24 mouse cellular contexts compared by ENCODE assay signal in genomic region chr9:30285324-30285599, GRCm38 (mm10).
DNase-seq lines count a peak whose midpoint lies in the region; ATAC-seq lines count a peak whose summit lies in the region.
"Had no signal": no experiment of that assay in that cellular context is flagged by ENCODE, and none has a peak within 500 bp of the region (broad histone marks: within the 10 kb centered on the region; RNA-seq: fewer than 3 reads in every experiment).

No protein-coding gene starts in this region.

- H3K27me3 ChIP-seq in hindbrain, embryonic 11.5 days (ENCODE audit: control insufficient read depth, insufficient read depth, low read length) = no peaks in the 10 kb centered on the region
- H3K27me3 ChIP-seq in hindbrain, embryonic 16.5 days (replicated peaks; ENCODE audit: control insufficient read depth, insufficient read depth, low read length) = no peaks in the 10 kb centered on the region
- H3K27me3 ChIP-seq in forebrain, embryonic 13.5 days = no peaks in the 10 kb centered on the region
- H3K27me3 ChIP-seq in hindbrain, embryonic 13.5 days = no peaks in the 10 kb centered on the region
- no peaks in the 10 kb centered on the region for H3K27me3 ChIP-seq in neural tube, embryonic 14.5 days (ENCODE audit: control insufficient read depth, insufficient read depth, low read length)
- H3K27me3 ChIP-seq: heart, embryonic 13.5 days; liver, embryonic 12.5 days had no signal

- 28% methylated on average over 2 of the region's 2 CpGs for WGBS in hindbrain, embryonic 11.5 days
- WGBS in hindbrain, embryonic 16.5 days = 20% methylated on average over 2 of the region's 2 CpGs
- WGBS in forebrain, embryonic 13.5 days = 24% methylated on average over 2 of the region's 2 CpGs
- WGBS in hindbrain, embryonic 13.5 days = 32% methylated on average over 2 of the region's 2 CpGs
- WGBS in neural tube, embryonic 14.5 days = 17% methylated on average over 2 of the region's 2 CpGs

- no peak for ATAC-seq in hindbrain, embryonic 11.5 days (ENCODE audit: low FRiP score)
- no peak for ATAC-seq in hindbrain, embryonic 16.5 days
- ATAC-seq in forebrain, embryonic 13.5 days = peak; percentile 13; the same call in 1 of the 2 replicates
- 0 out of 2 replicates have a peak, but pooled peaks have one; percentile 18 for ATAC-seq in hindbrain, embryonic 13.5 days (ENCODE audit: low FRiP score)
- no peak for ATAC-seq in neural tube, embryonic 14.5 days (ENCODE audit: low read depth)
- ATAC-seq: intestine, postnatal 0 days; liver, embryonic 12.5 days; Patski had no signal

- no peaks in the 10 kb centered on the region for H3K9me3 ChIP-seq in hindbrain, embryonic 11.5 days (ENCODE audit: control insufficient read depth, low read length)
- no peaks in the 10 kb centered on the region for H3K9me3 ChIP-seq in hindbrain, embryonic 16.5 days (ENCODE audit: control insufficient read depth, low read length)
- no peaks in the 10 kb centered on the region for H3K9me3 ChIP-seq in forebrain, embryonic 13.5 days (replicated peaks)
- H3K9me3 ChIP-seq in hindbrain, embryonic 13.5 days = no peaks in the 10 kb centered on the region
- no peaks in the 10 kb centered on the region for H3K9me3 ChIP-seq in neural tube, embryonic 14.5 days (ENCODE audit: control insufficient read depth, low read length)
- H3K9me3 ChIP-seq: heart, embryonic 13.5 days; limb, embryonic 13.5 days; liver, embryonic 12.5 days had no signal

- H3K4me3 ChIP-seq in hindbrain, embryonic 11.5 days (ENCODE audit: low read depth, low read length) = no peak overlapping the region
- no peak overlapping the region for H3K4me3 ChIP-seq in hindbrain, embryonic 16.5 days (ENCODE audit: low read length)
- no peak overlapping the region for H3K4me3 ChIP-seq in forebrain, embryonic 13.5 days
- no peak overlapping the region for H3K4me3 ChIP-seq in hindbrain, embryonic 13.5 days
- H3K4me3 ChIP-seq in neural tube, embryonic 14.5 days (ENCODE audit: low read depth, low read length) = no peak overlapping the region
- H3K4me3 ChIP-seq: heart, adult 2 months; heart, embryonic 13.5 days; limb, embryonic 13.5 days; liver, embryonic 12.5 days had no signal

- H3K27ac ChIP-seq in hindbrain, embryonic 11.5 days (ENCODE audit: low read depth, low read length) = no peak overlapping the region
- H3K27ac ChIP-seq in hindbrain, embryonic 16.5 days (ENCODE audit: low read depth, low read length) = no peak overlapping the region
- peak overlapping the region; percentile 52; the same call in 1 of the 2 replicates for H3K27ac ChIP-seq in forebrain, embryonic 13.5 days
- H3K27ac ChIP-seq in hindbrain, embryonic 13.5 days = 0 out of 2 replicates have a peak overlapping the region, but pooled peaks have one; percentile 56
- H3K27ac ChIP-seq in neural tube, embryonic 14.5 days (ENCODE audit: low read depth, low read length) = peak overlapping the region; percentile 53; the same call in 1 of the 2 replicates
- H3K27ac ChIP-seq: heart, adult 2 months; heart, embryonic 13.5 days; limb, embryonic 13.5 days; liver, embryonic 12.5 days had no signal

- no peak overlapping the region for H3K9ac ChIP-seq in hindbrain, embryonic 11.5 days (ENCODE audit: low read depth, low read length)
- H3K9ac ChIP-seq in hindbrain, embryonic 16.5 days (ENCODE audit: low read depth, low read length) = no peak overlapping the region
- no peak overlapping the region for H3K9ac ChIP-seq in forebrain, embryonic 13.5 days
- no peak overlapping the region for H3K9ac ChIP-seq in hindbrain, embryonic 13.5 days
- H3K9ac ChIP-seq in neural tube, embryonic 14.5 days (replicated peaks; ENCODE audit: low read depth, low read length) = no peak overlapping the region
- H3K9ac ChIP-seq: heart, embryonic 13.5 days; limb, embryonic 13.5 days; liver, embryonic 12.5 days had no signal

- H3K4me1 ChIP-seq in hindbrain, embryonic 11.5 days (replicated peaks; ENCODE audit: control insufficient read depth, insufficient read depth, low read length) = peaks cover 2% of the 10 kb centered on the region
- H3K4me1 ChIP-seq in hindbrain, embryonic 16.5 days (ENCODE audit: control insufficient read depth, insufficient read depth, low read depth, low read length) = peaks cover 13% of the 10 kb centered on the region
- H3K4me1 ChIP-seq in forebrain, embryonic 13.5 days = peaks cover 25% of the 10 kb centered on the region
- H3K4me1 ChIP-seq in hindbrain, embryonic 13.5 days (replicated peaks) = peaks cover 23% of the 10 kb centered on the region
- peaks cover 13% of the 10 kb centered on the region for H3K4me1 ChIP-seq in neural tube, embryonic 14.5 days (ENCODE audit: control insufficient read depth, insufficient read depth, low read length)
- H3K4me1 ChIP-seq: liver, embryonic 12.5 days had no signal

- H3K36me3 ChIP-seq in hindbrain, embryonic 11.5 days (ENCODE audit: control insufficient read depth, insufficient read depth, low read length) = no peaks in the 10 kb centered on the region
- H3K36me3 ChIP-seq in hindbrain, embryonic 16.5 days (ENCODE audit: control insufficient read depth, insufficient read depth, low read length) = no peaks in the 10 kb centered on the region
- no peaks in the 10 kb centered on the region for H3K36me3 ChIP-seq in forebrain, embryonic 13.5 days (ENCODE audit: poor library complexity, severe bottlenecking)
- H3K36me3 ChIP-seq in hindbrain, embryonic 13.5 days = no peaks in the 10 kb centered on the region
- no peaks in the 10 kb centered on the region for H3K36me3 ChIP-seq in neural tube, embryonic 14.5 days (ENCODE audit: control insufficient read depth, insufficient read depth, low read length)
- H3K36me3 ChIP-seq: G1E; heart, embryonic 13.5 days; limb, embryonic 13.5 days; liver, embryonic 12.5 days had no signal

- peak; percentile 36 for DNase-seq in hindbrain, embryonic 11.5 days (ENCODE audit: low spot score)
- no peak for DNase-seq in urinary bladder, adult 18-20 months (ENCODE audit: low spot score in 2 of 2)
- no peak for DNase-seq in thymus, postnatal 36 days
- DNase-seq: adrenal gland, adult 2 months; cerebellum, adult 18-20 months; cerebellum, postnatal 14 days; gastrocnemius, postnatal 25 days; heart, adult 2 months; heart, postnatal 14 days; kidney, postnatal 36 days; lung, adult 2 months; lung, postnatal 14 days; thymus, adult 18-20 months; thymus, postnatal 4 days had no signal

- no peak overlapping the region for H3K4me2 ChIP-seq in hindbrain, embryonic 11.5 days (replicated peaks; ENCODE audit: low read depth, low read length)
- no peak overlapping the region; the same call in 1 of the 2 replicates for H3K4me2 ChIP-seq in hindbrain, embryonic 16.5 days (ENCODE audit: low read length)
- H3K4me2 ChIP-seq in forebrain, embryonic 13.5 days = peak overlapping the region; percentile 44
- H3K4me2 ChIP-seq in hindbrain, embryonic 13.5 days = no peak overlapping the region
- no peak overlapping the region for H3K4me2 ChIP-seq in neural tube, embryonic 14.5 days (ENCODE audit: low read depth, low read length)
- H3K4me2 ChIP-seq: limb, embryonic 13.5 days; liver, embryonic 12.5 days had no signal

Comparison
In these comparisons a context has a peak if more than half of its experiments do, and no peak if none do; other contexts are left out.
1. ATAC-seq: peak in forebrain, embryonic 13.5 days (single experiment) and hindbrain, embryonic 13.5 days (single experiment); none in hindbrain, embryonic 11.5 days (single experiment), hindbrain, embryonic 16.5 days (single experiment) and neural tube, embryonic 14.5 days (single experiment).
2. H3K27ac ChIP-seq: peak in forebrain, embryonic 13.5 days (single experiment), hindbrain, embryonic 13.5 days (single experiment) and neural tube, embryonic 14.5 days (single experiment); none in hindbrain, embryonic 11.5 days (single experiment) and hindbrain, embryonic 16.5 days (single experiment).